Mouse (Mus musculus) urinary bladder, postnatal 36 days (tissue): ENCODE measurements around the gene Tysnd1.
A peak's percentile ranks its signal among the peaks of the same experiment; 100 is the strongest.

ENCODE experiments used
- DNase-seq, 2 experiments: peaks; one replicate each; pipeline ENCODE4 v3.0.0; 2022; ENCODE audit warnings: low spot score in 2 of 2, mixed read lengths in 1 of 2

Tysnd1 gene

GRCm38 (mm10) chr10:61689405-61689804 lies 5.9 kb upstream of the Tysnd1 start:
- no peak for DNase-seq

GRCm38 (mm10) chr10:61693563-61693962 lies 1.8 kb upstream of the Tysnd1 start:
- no peak for DNase-seq

- no peak for DNase-seq
These were observed 617 bp downstream of the Tysnd1 start for GRCm38 (mm10) chr10:61695703-61696559.

- DNase-seq, result no peak
These were observed 1.2 kb downstream of the Tysnd1 start for GRCm38 (mm10) chr10:61696560-61696823.

- DNase-seq, result peak in 1 of 2 experiments; percentile 47
These were observed 1.7 kb downstream of the Tysnd1 start for GRCm38 (mm10) chr10:61697028-61697427.

GRCm38 (mm10) chr10:61704663-61705062 lies 9.3 kb downstream of the Tysnd1 start:
- DNase-seq, result peak in 1 of 2 experiments; percentile 36

GRCm38 (mm10) chr10:61706412-61707375 lies 11.4 kb downstream of the Tysnd1 start:
- no peak for DNase-seq

GRCm38 (mm10) chr10:61713601-61714000 lies 18.3 kb downstream of the Tysnd1 start:
- DNase-seq, result no peak

- no peak for DNase-seq
These were observed 18.8 kb downstream of the Tysnd1 start for GRCm38 (mm10) chr10:61714146-61714545.

- peak; percentile 48 to 81 for DNase-seq
These were observed 19.6 kb downstream of the Tysnd1 start, which contains the start of gene Aifm2 for GRCm38 (mm10) chr10:61714771-61715461. Aifm2 (plus strand) TSS chr10:61715263.

GRCm38 (mm10) chr10:61715462-61715837 lies 20.1 kb downstream of the Tysnd1 start:
- DNase-seq, result no peak

- no peak for DNase-seq
These were observed 20.9 kb downstream of the Tysnd1 start for GRCm38 (mm10) chr10:61715996-61716864.

- DNase-seq, result no peak
These were observed 22.3 kb downstream of the Tysnd1 start for GRCm38 (mm10) chr10:61717406-61718296.

GRCm38 (mm10) chr10:61720331-61720730 lies 25.0 kb downstream of the Tysnd1 start:
- peak in 1 of 2 experiments; percentile 48 for DNase-seq

GRCm38 (mm10) chr10:61722215-61722614 lies 26.9 kb downstream of the Tysnd1 start:
- DNase-seq, result no peak

GRCm38 (mm10) chr10:61723271-61723670 lies 28.0 kb downstream of the Tysnd1 start:
- no peak for DNase-seq

GRCm38 (mm10) chr10:61729181-61729580 lies 33.9 kb downstream of the Tysnd1 start:
- DNase-seq, result no peak

- no peak for DNase-seq
These were observed 34.9 kb downstream of the Tysnd1 start for GRCm38 (mm10) chr10:61730171-61730570.

GRCm38 (mm10) chr10:61734377-61734776 lies 39.1 kb downstream of the Tysnd1 start:
- peak in 1 of 2 experiments; percentile 18 for DNase-seq

- no peak for DNase-seq
These were observed 41.4 kb downstream of the Tysnd1 start for GRCm38 (mm10) chr10:61736671-61737078.
